Mouse (Mus musculus): Measurements from ENCODE around the gene Insig1. TPM values are rescaled to one million over a fixed set of nuclear protein-coding genes. Genes with fewer than 3 reads are reported as not detected.

Gene Insig1
- 67.1 and 70.5 TPM in 2 replicates for polyA plus RNA-seq (2012; rRNA removed)

DNA sequence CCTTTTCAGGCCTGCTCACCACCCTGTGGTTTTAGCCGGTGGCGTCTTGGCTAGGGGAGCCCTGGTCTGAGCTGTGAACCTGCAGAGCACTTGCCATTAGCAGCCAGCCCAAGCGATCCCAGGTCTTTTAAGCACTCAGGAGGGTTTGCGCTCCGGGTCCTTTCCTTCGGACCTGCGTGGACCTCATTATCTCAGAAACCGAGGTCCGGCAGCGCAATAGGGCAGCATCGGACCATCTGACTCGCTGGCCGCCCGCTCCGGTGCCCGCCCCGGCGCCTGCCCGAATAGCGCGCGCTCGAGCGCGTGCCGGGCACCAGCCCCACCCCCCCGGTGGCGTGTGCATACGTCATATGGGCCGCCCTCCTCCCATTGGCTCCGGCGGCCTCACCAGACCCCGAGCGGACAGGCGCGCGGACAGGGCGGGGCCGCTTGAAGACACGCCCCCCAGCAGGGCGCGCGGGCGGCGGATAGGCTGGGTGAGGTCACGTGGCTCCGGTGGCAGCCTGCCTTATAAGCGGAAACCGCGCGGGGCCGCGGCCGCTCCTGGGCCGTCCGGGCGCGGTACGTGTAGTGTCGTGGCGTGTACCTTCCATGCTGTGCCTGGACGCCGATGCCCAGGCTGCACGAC, at the start of gene Insig1:
Insig1 (plus strand) TSS at position 536 of the 628 bp plus-strand sequence.
- no peak for TF ChIP-seq CTCF (IDR thresholded peaks at IDR 0.05; ENCODE audit: borderline replicate concordance, extremely low read depth, insufficient read depth, insufficient read length)
- peak; percentile 99 for TF ChIP-seq POLR2A (IDR thresholded peaks at IDR 0.05; ENCODE audit: borderline replicate concordance, extremely low read depth, insufficient read depth, insufficient read length, poor library complexity, severe bottlenecking)
- peak; percentile 99 for DNase-seq (ENCODE audit: low read depth)

DNA sequence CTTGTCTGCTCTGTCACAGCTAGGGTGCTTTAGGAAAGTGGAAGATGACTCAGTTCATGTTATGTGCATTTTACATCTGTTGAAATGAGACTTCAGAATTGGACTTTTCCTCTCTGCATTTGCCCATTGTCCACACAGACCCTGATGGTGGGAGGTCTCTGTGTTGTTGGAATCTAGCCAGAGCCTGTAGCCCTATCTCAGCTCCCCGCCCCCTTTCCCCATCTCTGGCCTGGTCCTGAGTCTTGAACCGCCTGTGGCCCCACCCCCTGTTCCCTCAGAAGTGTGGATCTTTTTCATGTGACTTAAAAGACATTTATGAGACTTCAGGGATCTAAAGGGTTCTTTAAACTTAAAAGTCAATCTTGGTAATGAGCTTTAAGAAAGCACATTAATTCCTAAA, 47.7 kb upstream of the Insig1 start:
- peak; percentile 3 for DNase-seq (ENCODE audit: low read depth)
- TF ChIP-seq CTCF (IDR thresholded peaks at IDR 0.05; ENCODE audit: borderline replicate concordance, extremely low read depth, insufficient read depth, insufficient read length) (no peak), POLR2A (IDR thresholded peaks at IDR 0.05; ENCODE audit: borderline replicate concordance, extremely low read depth, insufficient read depth, insufficient read length, poor library complexity, severe bottlenecking) (no peak)

DNA sequence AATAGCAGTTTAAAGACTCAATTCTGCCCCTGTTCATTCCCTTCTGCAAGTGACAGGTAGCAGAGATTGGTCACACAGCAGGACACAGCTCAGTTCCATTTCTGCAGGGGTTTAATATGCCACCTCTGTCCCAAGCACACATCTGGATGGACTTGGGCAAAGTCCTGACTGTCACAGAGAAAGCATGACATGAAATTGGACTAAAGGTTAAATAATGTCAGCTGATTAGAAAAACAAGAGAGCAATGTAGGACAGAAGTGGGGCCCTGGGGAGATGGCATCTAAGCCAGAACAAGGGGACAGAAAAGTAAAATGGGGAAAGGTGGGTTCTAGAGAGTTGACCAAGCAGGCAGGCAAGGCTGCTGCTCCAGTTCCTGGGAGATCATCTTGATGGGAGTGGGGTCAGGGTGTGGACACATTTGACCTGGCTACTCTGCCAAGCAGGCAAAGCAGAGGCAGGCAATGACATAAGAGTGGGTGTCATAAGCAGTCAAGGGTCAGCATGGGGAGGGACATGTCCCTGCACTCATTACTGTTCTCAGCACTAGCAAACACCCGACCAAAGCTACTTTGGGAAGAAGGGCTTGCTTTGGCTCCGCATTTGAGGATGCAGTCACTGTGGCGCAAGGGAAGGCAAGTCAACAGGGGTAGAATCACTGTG, 39.5 kb upstream of the Insig1 start:
- DNase-seq (ENCODE audit: low read depth): no peak
- TF ChIP-seq CTCF (IDR thresholded peaks at IDR 0.05; ENCODE audit: borderline replicate concordance, extremely low read depth, insufficient read depth, insufficient read length) (no peak), POLR2A (IDR thresholded peaks at IDR 0.05; ENCODE audit: borderline replicate concordance, extremely low read depth, insufficient read depth, insufficient read length, poor library complexity, severe bottlenecking) (no peak)

DNA sequence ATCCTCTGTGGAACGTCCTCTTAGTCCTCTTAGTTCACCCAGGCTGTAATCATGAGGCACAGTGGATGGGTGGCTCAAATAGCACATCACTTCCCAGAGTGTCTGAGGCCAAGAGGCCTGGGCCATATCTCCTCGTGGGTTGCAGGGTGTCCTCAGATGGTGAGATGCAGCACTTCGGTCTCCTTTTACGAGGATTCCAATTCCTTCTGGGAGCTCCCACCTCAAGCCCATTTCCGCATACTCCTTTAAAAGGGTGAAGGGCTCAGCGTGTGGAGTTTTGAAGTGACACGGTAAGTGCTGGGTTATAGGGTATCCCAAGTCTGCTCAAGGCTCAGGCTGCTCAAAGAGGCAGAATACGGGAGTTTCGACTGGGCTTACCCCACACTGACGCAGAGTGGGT, 38.3 kb upstream of the Insig1 start:
- no peak for DNase-seq (ENCODE audit: low read depth)
- TF ChIP-seq CTCF (IDR thresholded peaks at IDR 0.05; ENCODE audit: borderline replicate concordance, extremely low read depth, insufficient read depth, insufficient read length) (no peak), POLR2A (IDR thresholded peaks at IDR 0.05; ENCODE audit: borderline replicate concordance, extremely low read depth, insufficient read depth, insufficient read length, poor library complexity, severe bottlenecking) (no peak)

DNA sequence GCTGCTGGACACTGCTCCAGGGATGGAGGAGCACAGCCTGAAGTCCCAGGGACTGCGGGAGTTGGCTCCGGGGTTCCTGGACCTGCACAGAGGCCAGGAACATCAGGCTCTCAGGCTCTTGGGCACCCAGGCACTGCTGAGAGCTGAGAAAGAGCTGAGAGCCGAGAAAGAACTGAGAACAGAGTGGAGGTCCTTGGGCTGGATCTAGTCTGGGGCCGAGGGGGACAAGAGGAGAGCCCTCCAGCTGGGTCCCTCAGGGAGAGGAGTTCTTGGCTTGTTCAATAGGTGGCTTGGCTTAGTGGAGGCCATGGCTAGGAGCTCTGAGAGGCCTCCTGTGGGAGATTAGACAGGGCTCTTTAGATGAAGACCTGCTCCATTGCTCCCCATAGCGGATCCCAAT, 37.9 kb upstream of the Insig1 start:
- TF ChIP-seq CTCF (IDR thresholded peaks at IDR 0.05; ENCODE audit: borderline replicate concordance, extremely low read depth, insufficient read depth, insufficient read length): no peak
- no peak for TF ChIP-seq POLR2A (IDR thresholded peaks at IDR 0.05; ENCODE audit: borderline replicate concordance, extremely low read depth, insufficient read depth, insufficient read length, poor library complexity, severe bottlenecking)
- DNase-seq (ENCODE audit: low read depth): no peak

DNA sequence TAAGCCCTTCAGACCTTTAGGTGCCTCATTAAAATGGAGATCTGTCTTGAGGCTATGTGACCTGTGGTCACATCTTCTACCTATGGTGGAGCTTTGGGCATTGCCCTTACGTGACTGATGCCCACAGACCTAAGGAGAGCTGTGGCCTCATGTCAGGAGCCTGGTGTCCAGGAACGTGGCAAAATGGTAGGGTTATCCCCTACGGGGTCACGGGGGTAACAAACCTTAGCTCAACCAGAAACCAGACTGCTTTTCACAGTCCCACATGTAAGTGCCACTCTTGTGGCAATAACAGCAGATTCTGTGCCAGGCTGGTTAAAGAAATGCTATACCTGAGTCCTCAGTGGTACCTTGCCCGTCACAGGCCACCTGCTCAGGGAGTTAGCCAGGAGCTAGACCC, 37.3 kb upstream of the Insig1 start:
- TF ChIP-seq POLR2A (IDR thresholded peaks at IDR 0.05; ENCODE audit: borderline replicate concordance, extremely low read depth, insufficient read depth, insufficient read length, poor library complexity, severe bottlenecking): no peak
- TF ChIP-seq CTCF (IDR thresholded peaks at IDR 0.05; ENCODE audit: borderline replicate concordance, extremely low read depth, insufficient read depth, insufficient read length): no peak
- no peak for DNase-seq (ENCODE audit: low read depth)

DNA sequence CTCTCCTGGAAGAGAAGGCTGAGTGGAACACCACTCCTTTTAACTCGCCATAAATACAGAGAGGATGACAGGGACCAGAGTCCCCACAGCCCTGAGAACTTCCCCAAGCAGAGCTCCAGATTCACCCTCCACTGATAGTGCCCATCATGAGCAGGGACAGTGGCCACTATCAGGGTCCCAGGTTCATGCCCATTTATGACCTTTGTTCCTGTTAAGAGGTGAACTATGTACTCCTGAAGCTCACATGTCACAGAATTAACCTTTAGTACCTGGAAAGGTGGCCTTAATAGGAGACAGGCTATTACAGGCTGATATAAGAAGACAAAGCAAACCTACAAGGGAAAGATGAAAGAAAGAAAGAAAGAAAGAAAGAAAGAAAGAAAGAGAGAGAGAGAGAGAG, 35.2 kb upstream of the Insig1 start:
- DNase-seq (ENCODE audit: low read depth): no peak

DNA sequence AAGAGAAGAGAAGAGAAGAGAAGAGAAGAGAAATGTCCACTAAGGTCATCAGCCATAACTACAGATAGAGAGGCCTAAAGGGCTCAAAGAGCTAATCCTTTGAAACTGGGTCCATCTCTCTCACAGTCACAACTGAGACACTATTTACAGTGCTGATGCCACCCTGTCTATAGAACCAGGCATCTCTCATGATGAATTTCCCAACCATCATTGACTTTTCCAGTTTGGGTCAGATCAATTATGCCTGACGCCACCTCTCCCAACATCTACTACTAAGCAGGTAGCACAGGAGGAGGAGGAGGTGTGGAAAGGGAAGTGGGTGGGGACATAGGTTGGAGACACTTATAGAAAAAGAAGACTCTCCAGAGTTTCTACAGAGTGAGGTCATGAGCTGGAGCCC, 34.6 kb upstream of the Insig1 start:
- DNase-seq (ENCODE audit: low read depth): no peak
- no peak for TF ChIP-seq CTCF (IDR thresholded peaks at IDR 0.05; ENCODE audit: borderline replicate concordance, extremely low read depth, insufficient read depth, insufficient read length)
- TF ChIP-seq POLR2A (IDR thresholded peaks at IDR 0.05; ENCODE audit: borderline replicate concordance, extremely low read depth, insufficient read depth, insufficient read length, poor library complexity, severe bottlenecking): no peak

More for the DNA sequence above, 35.2 kb upstream of the Insig1 start:
- no peak for TF ChIP-seq POLR2A (IDR thresholded peaks at IDR 0.05; ENCODE audit: borderline replicate concordance, extremely low read depth, insufficient read depth, insufficient read length, poor library complexity, severe bottlenecking)
- TF ChIP-seq CTCF (IDR thresholded peaks at IDR 0.05; ENCODE audit: borderline replicate concordance, extremely low read depth, insufficient read depth, insufficient read length): no peak

DNA sequence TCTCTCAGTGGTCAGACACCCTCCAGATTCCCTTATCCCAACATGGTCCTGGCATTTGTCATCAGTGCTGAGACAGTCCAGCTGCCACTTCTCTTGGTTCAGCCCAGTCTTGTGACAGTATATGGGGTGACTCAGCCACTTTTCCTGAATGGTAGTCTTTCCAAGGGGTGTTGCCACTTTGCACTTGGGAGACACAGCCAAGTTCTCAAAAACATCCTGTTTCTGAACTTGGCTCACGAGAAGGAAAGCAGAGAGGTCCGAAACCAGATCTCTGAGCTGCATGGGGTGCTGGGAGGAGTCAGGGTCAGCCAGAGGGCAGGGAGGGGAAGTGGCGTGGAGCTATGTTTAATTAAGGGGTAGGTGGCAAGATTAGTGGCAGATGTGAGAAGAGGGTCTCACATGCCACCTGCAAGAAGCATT, 34.0 kb upstream of the Insig1 start:
- DNase-seq (ENCODE audit: low read depth): no peak
- TF ChIP-seq POLR2A (IDR thresholded peaks at IDR 0.05; ENCODE audit: borderline replicate concordance, extremely low read depth, insufficient read depth, insufficient read length, poor library complexity, severe bottlenecking) (no peak), CTCF (IDR thresholded peaks at IDR 0.05; ENCODE audit: borderline replicate concordance, extremely low read depth, insufficient read depth, insufficient read length) (no peak)

DNA sequence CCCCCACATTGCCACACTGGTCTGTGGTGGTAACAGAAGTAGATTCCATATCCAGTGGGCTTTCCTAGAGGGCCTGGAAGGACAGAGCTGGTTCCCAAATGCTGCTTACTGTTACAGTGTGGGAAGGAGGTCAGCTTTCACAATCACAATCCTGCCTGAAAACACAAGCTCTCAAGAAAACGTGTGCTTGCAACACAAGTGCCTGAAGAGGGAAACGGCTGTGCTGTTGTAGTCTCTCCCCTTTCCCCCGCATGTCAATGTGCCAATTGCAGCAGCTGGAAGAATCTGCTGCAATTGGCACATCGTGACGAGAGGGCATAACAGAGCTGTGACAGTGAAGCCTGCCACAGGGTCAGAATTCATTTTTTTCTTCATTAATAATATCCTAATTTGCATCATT, 33.5 kb upstream of the Insig1 start:
- peak; percentile 31 for DNase-seq (ENCODE audit: low read depth)

DNA sequence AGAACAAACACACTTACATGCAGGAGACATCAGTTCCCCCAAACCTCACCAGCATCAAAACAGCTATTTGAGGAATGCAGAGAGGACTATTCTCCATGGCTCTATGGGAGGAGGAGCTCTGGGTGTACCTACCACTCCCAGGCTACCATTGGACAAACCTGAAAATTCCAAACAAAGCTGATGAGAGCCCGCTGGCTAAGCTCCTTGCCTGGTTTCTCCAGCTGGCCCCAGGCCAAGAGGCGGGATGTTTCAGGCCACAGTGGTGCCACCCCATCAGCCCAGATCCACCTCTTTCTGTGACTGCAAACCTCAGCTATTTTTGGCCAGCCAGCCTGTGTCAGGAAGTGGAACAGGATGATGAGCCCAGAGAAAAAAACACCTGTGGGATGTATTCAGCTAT, 33.0 kb upstream of the Insig1 start:
- peak; percentile 30 for DNase-seq (ENCODE audit: low read depth)
- TF ChIP-seq CTCF (IDR thresholded peaks at IDR 0.05; ENCODE audit: borderline replicate concordance, extremely low read depth, insufficient read depth, insufficient read length) (no peak), POLR2A (IDR thresholded peaks at IDR 0.05; ENCODE audit: borderline replicate concordance, extremely low read depth, insufficient read depth, insufficient read length, poor library complexity, severe bottlenecking) (no peak)

More for the DNA sequence above, 33.5 kb upstream of the Insig1 start:
- TF ChIP-seq POLR2A (IDR thresholded peaks at IDR 0.05; ENCODE audit: borderline replicate concordance, extremely low read depth, insufficient read depth, insufficient read length, poor library complexity, severe bottlenecking) (no peak), CTCF (IDR thresholded peaks at IDR 0.05; ENCODE audit: borderline replicate concordance, extremely low read depth, insufficient read depth, insufficient read length) (no peak)

All from brain, embryonic 14.5 days (tissue).